In the genomic region with DNA sequence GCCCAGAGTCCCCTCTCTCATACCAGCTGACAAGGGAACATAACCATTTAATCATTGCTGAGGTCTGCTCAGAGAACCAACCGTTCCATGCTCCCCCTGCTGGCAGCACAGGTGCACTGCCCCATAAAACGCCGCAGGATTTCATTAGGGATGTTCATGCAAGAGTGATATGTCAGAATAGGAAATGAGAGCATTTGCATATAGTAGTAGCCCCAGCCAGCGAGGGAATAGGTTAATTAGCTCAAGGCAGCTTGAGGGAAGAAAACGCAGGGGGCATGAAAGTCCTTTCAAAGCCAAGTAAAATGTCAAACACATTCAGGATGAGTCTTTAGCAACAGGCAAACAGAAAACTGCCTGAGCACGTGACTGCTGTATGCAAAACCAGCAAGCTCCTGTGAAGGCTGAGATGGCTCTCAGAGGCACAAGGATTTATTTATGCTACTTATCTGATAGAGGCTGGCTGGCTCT, we compare ENCODE assay signal across 9 mouse cellular contexts.
A peak's percentile ranks its signal among the peaks of the same experiment; 100 is the strongest.
DNase-seq lines count a peak whose midpoint lies in the region; ATAC-seq lines count a peak whose summit lies in the region.
"Had no signal": no experiment of that assay in that cellular context is flagged by ENCODE, and none has a peak within 500 bp of the region (broad histone marks: within the 10 kb centered on the region; RNA-seq: fewer than 3 reads in every experiment).

No protein-coding gene starts in this region.

- no peak overlapping the region for H3K9ac ChIP-seq in forebrain, embryonic 15.5 days (replicated peaks)
- no peak overlapping the region for H3K9ac ChIP-seq in liver, embryonic 16.5 days (ENCODE audit: low read depth, low read length)
- no peak overlapping the region for H3K9ac ChIP-seq in neural tube, embryonic 14.5 days (replicated peaks; ENCODE audit: low read depth, low read length)
- H3K9ac ChIP-seq: embryonic facial prominence, embryonic 15.5 days had no signal

- H3K4me1 ChIP-seq in forebrain, embryonic 15.5 days: peaks cover 10% of the 10 kb centered on the region
- peaks cover 6% of the 10 kb centered on the region for H3K4me1 ChIP-seq in liver, embryonic 16.5 days (ENCODE audit: control insufficient read depth, low read depth, low read length)
- peaks cover 3% of the 10 kb centered on the region; the same call in 1 of the 2 replicates for H3K4me1 ChIP-seq in neural tube, embryonic 14.5 days (ENCODE audit: control insufficient read depth, insufficient read depth, low read length)

- peak; percentile 83 for ATAC-seq in forebrain, embryonic 15.5 days (replicated peaks)
- ATAC-seq in liver, embryonic 16.5 days (ENCODE audit: low read depth): peak; percentile 53; the same call in 1 of the 2 replicates
- peak; percentile 83 for ATAC-seq in neural tube, embryonic 14.5 days (ENCODE audit: low read depth)

- H3K9me3 ChIP-seq in forebrain, embryonic 15.5 days: no peaks in the 10 kb centered on the region
- no peaks in the 10 kb centered on the region for H3K9me3 ChIP-seq in liver, embryonic 16.5 days (replicated peaks; ENCODE audit: control insufficient read depth, low read length)
- no peaks in the 10 kb centered on the region for H3K9me3 ChIP-seq in neural tube, embryonic 14.5 days (ENCODE audit: control insufficient read depth, low read length)
- H3K9me3 ChIP-seq: embryonic facial prominence, embryonic 15.5 days had no signal

- no peaks in the 10 kb centered on the region for H3K27me3 ChIP-seq in forebrain, embryonic 15.5 days
- H3K27me3 ChIP-seq in liver, embryonic 16.5 days (ENCODE audit: control insufficient read depth, insufficient read depth, low read depth, low read length): no peaks in the 10 kb centered on the region
- H3K27me3 ChIP-seq in neural tube, embryonic 14.5 days (ENCODE audit: control insufficient read depth, insufficient read depth, low read length): no peaks in the 10 kb centered on the region
- H3K27me3 ChIP-seq: embryonic facial prominence, embryonic 15.5 days had no signal

- H3K4me3 ChIP-seq in forebrain, embryonic 15.5 days: peak overlapping the region; percentile 20; the same call in 1 of the 2 replicates
- H3K4me3 ChIP-seq in liver, embryonic 16.5 days (ENCODE audit: low read depth, low read length): no peak overlapping the region
- no peak overlapping the region for H3K4me3 ChIP-seq in neural tube, embryonic 14.5 days (ENCODE audit: low read depth, low read length)
- H3K4me3 ChIP-seq: embryonic facial prominence, embryonic 15.5 days had no signal

- no peaks in the 10 kb centered on the region for H3K36me3 ChIP-seq in forebrain, embryonic 15.5 days
- no peaks in the 10 kb centered on the region for H3K36me3 ChIP-seq in liver, embryonic 16.5 days (ENCODE audit: control insufficient read depth, insufficient read depth)
- no peaks in the 10 kb centered on the region for H3K36me3 ChIP-seq in neural tube, embryonic 14.5 days (ENCODE audit: control insufficient read depth, insufficient read depth, low read length)

- intact Hi-C loops in heart, postnatal 14 days (cut with DNase I): loop anchor here (1.0 to 10.0 kb wide), 5 partner anchors 33 to 593 kb away; no protein-coding TSS in a partner anchor

- peak; percentile 31 to 60 for DNase-seq in CD8-positive naive resting alpha-beta T cell, adult 2 months (ENCODE audit: low read depth in 2 of 2, low spot score in 2 of 2)
- DNase-seq in c-Kit-positive CD71-positive TER-119-negative erythroid progenitor cells, embryonic 14.5 days (ENCODE audit: low read depth): peak; percentile 85
- DNase-seq in heart, postnatal 14 days: peak; percentile 82 to 88
- DNase-seq in kidney, postnatal 4 days: peak; percentile 90 to 91
- peak; percentile 42 for DNase-seq in testis, postnatal 14 days (ENCODE audit: low spot score)

- H3K27ac ChIP-seq in forebrain, embryonic 15.5 days (replicated peaks): peak overlapping the region; percentile 62
- H3K27ac ChIP-seq in liver, embryonic 16.5 days (ENCODE audit: low read length): no peak overlapping the region
- no peak overlapping the region; the same call in 1 of the 2 replicates for H3K27ac ChIP-seq in neural tube, embryonic 14.5 days (ENCODE audit: low read depth, low read length)
- H3K27ac ChIP-seq: embryonic facial prominence, embryonic 15.5 days had no signal

- 3% methylated on average over 6 of the region's 6 CpGs for WGBS in forebrain, embryonic 15.5 days
- 8% methylated on average over 6 of the region's 6 CpGs for WGBS in liver, embryonic 16.5 days (ENCODE audit: insufficient replicate concordance)
- WGBS in neural tube, embryonic 14.5 days: 2% methylated on average over 6 of the region's 6 CpGs

- H3K4me2 ChIP-seq in forebrain, embryonic 15.5 days (replicated peaks): peak overlapping the region; percentile 29; the same call in 1 of the 2 replicates
- H3K4me2 ChIP-seq in liver, embryonic 16.5 days (ENCODE audit: low read depth, low read length): peak overlapping the region; percentile 28; the same call in 1 of the 2 replicates
- H3K4me2 ChIP-seq in neural tube, embryonic 14.5 days (ENCODE audit: low read depth, low read length): no peak overlapping the region
- H3K4me2 ChIP-seq: embryonic facial prominence, embryonic 15.5 days had no signal
